Comparison of ENCODE assay signal across 13 mouse cellular contexts in genomic region chr9:70816701-70817305, GRCm38 (mm10).
DNase-seq lines count a peak whose midpoint lies in the region; ATAC-seq and TF ChIP-seq lines count a peak whose summit lies in the region.
"Had no signal": no experiment of that assay in that cellular context is flagged by ENCODE, and none has a peak within 500 bp of the region (broad histone marks: within the 10 kb centered on the region; RNA-seq: fewer than 3 reads in every experiment).

No protein-coding gene starts in this region.

- no peak overlapping the region for H3K4me3 ChIP-seq in liver, embryonic 13.5 days (replicated peaks)
- no peak overlapping the region for H3K4me3 ChIP-seq in liver, embryonic 11.5 days (ENCODE audit: low read depth, low read length)
- no peak overlapping the region for H3K4me3 ChIP-seq in ES-E14 (ENCODE audit: insufficient read depth in 1 of 2, low read depth in 1 of 2, low read length in 2 of 2, poor library complexity in 1 of 2, severe bottlenecking in 1 of 2)
- no peak overlapping the region for H3K4me3 ChIP-seq in neural tube, embryonic 15.5 days (replicated peaks)
- H3K4me3 ChIP-seq: limb, embryonic 12.5 days had no signal

- 0 out of 2 replicates have a peak overlapping the region, but pooled peaks have one; percentile 11 for H3K27ac ChIP-seq in liver, embryonic 13.5 days
- no peak overlapping the region for H3K27ac ChIP-seq in liver, embryonic 11.5 days (ENCODE audit: low read depth, low read length)
- H3K27ac ChIP-seq in ES-E14 (ENCODE audit: insufficient read depth, low read depth, low read length, poor library complexity, severe bottlenecking): 0 out of 2 replicates have a peak overlapping the region, but pooled peaks have one; percentile 33
- peak overlapping the region; percentile 54 for H3K27ac ChIP-seq in neural tube, embryonic 15.5 days (replicated peaks)
- H3K27ac ChIP-seq: limb, embryonic 12.5 days had no signal

- no peak for DNase-seq in liver, embryonic 13.5 days
- DNase-seq in liver, embryonic 11.5 days (ENCODE audit: low spot score): no peak
- peak; percentile 38 for DNase-seq in ES-E14 (ENCODE audit: low read depth, low spot score)
- DNase-seq in frontal cortex, postnatal 14 days (ENCODE audit: low spot score in 2 of 2): peak; percentile 27 to 28
- DNase-seq in adrenal gland, adult 18-20 months (ENCODE audit: low spot score in 2 of 2): no peak
- DNase-seq: adrenal gland, adult 8-10 months; cerebellum, adult 2 months; gastrocnemius, postnatal 10 days; heart, postnatal 10 days; kidney, adult 18-20 months had no signal

- WGBS in liver, embryonic 13.5 days (ENCODE audit: insufficient replicate concordance): 77% methylated on average over 14 of the region's 14 CpGs
- 77% methylated on average over 14 of the region's 14 CpGs for WGBS in liver, embryonic 11.5 days
- 44% methylated on average over 14 of the region's 14 CpGs for WGBS in neural tube, embryonic 15.5 days

- H3K4me2 ChIP-seq in liver, embryonic 13.5 days: no peak overlapping the region
- no peak overlapping the region for H3K4me2 ChIP-seq in liver, embryonic 11.5 days
- H3K4me2 ChIP-seq in neural tube, embryonic 15.5 days: no peak overlapping the region
- H3K4me2 ChIP-seq: limb, embryonic 12.5 days had no signal

- H3K4me1 ChIP-seq in liver, embryonic 13.5 days (replicated peaks): peaks cover 29% of the 10 kb centered on the region
- peaks cover 14% of the 10 kb centered on the region for H3K4me1 ChIP-seq in liver, embryonic 11.5 days (replicated peaks; ENCODE audit: control insufficient read depth, insufficient read depth, low read length)
- H3K4me1 ChIP-seq in ES-E14 (ENCODE audit: control insufficient read depth in 2 of 2, insufficient read depth in 2 of 2, low read length in 2 of 2, poor library complexity in 1 of 2): peaks cover 8 to 34% of the 10 kb centered on the region in 2 experiments; a peak in 3 of 4 replicates
- H3K4me1 ChIP-seq in neural tube, embryonic 15.5 days: peaks cover 11% of the 10 kb centered on the region

- H3K9ac ChIP-seq in liver, embryonic 13.5 days: no peak overlapping the region
- H3K9ac ChIP-seq in liver, embryonic 11.5 days (ENCODE audit: low read depth, low read length): no peak overlapping the region
- no peak overlapping the region for H3K9ac ChIP-seq in ES-E14 (ENCODE audit: insufficient read depth, low read depth, low read length, poor library complexity, severe bottlenecking)
- no peak overlapping the region for H3K9ac ChIP-seq in neural tube, embryonic 15.5 days (replicated peaks)
- H3K9ac ChIP-seq: limb, embryonic 12.5 days had no signal

- H3K27me3 ChIP-seq in liver, embryonic 13.5 days: no peaks in the 10 kb centered on the region
- no peaks in the 10 kb centered on the region for H3K27me3 ChIP-seq in liver, embryonic 11.5 days (replicated peaks; ENCODE audit: control insufficient read depth, insufficient read depth, low read length)
- no peaks in the 10 kb centered on the region for H3K27me3 ChIP-seq in neural tube, embryonic 15.5 days (replicated peaks)
- H3K27me3 ChIP-seq: limb, embryonic 12.5 days had no signal

- no peak for ATAC-seq in liver, embryonic 13.5 days (ENCODE audit: low read depth)
- ATAC-seq in liver, embryonic 11.5 days (replicated peaks; ENCODE audit: low FRiP score): no peak
- peak; percentile 67; the same call in 1 of the 2 replicates for ATAC-seq in neural tube, embryonic 15.5 days (ENCODE audit: low FRiP score)
- ATAC-seq in erythroblast, adult 5-6 weeks (replicated peaks; ENCODE audit: low FRiP score, poor library complexity, severe bottlenecking): no peak

- H3K9me3 ChIP-seq in liver, embryonic 13.5 days (replicated peaks): no peaks in the 10 kb centered on the region
- no peaks in the 10 kb centered on the region for H3K9me3 ChIP-seq in liver, embryonic 11.5 days (ENCODE audit: control insufficient read depth, low read length)
- H3K9me3 ChIP-seq in ES-E14 (ENCODE audit: control insufficient read depth, insufficient read depth, low read depth, low read length): no peaks in the 10 kb centered on the region
- no peaks in the 10 kb centered on the region for H3K9me3 ChIP-seq in neural tube, embryonic 15.5 days (replicated peaks)
- H3K9me3 ChIP-seq: limb, embryonic 12.5 days had no signal

- H3K36me3 ChIP-seq in liver, embryonic 13.5 days: no peaks in the 10 kb centered on the region
- H3K36me3 ChIP-seq in liver, embryonic 11.5 days (ENCODE audit: control insufficient read depth, insufficient read depth, low read length): no peaks in the 10 kb centered on the region
- H3K36me3 ChIP-seq in ES-E14 (ENCODE audit: control insufficient read depth, insufficient read depth, low read length, poor library complexity, severe bottlenecking): no peaks in the 10 kb centered on the region
- H3K36me3 ChIP-seq in neural tube, embryonic 15.5 days: no peaks in the 10 kb centered on the region
- H3K36me3 ChIP-seq: limb, embryonic 12.5 days had no signal

- in situ Hi-C loops in ES-E14 (cut with MboI; ENCODE audit: low sequenced_read_pairs in 2 of 2, unreplicated experiment in 2 of 2): no loop called here

TF ChIP-seq in ES-E14, 5 proteins besides CTCF, POLR2A, EP300 and RAD21:
- TF ChIP-seq HCFC1 (IDR thresholded peaks at IDR 0.05; ENCODE audit: borderline replicate concordance, insufficient read depth, low read length) (no peak), ZNF384 (IDR thresholded peaks at IDR 0.05; ENCODE audit: low read depth, low read length) (no peak), MAFK (IDR thresholded peaks at IDR 0.05; ENCODE audit: insufficient read depth, low read depth, low read length) (no peak), CHD2 (IDR thresholded peaks at IDR 0.05; ENCODE audit: low read depth, low read length) (no peak), ZC3H11A (IDR thresholded peaks at IDR 0.05; ENCODE audit: borderline replicate concordance, low read depth, low read length) (no peak)

Comparison
In these comparisons a context has a peak if more than half of its experiments do, and no peak if none do; other contexts are left out.
1. DNase-seq: peak in ES-E14 (single experiment) and frontal cortex, postnatal 14 days (2 of 2); none in liver, embryonic 13.5 days (single experiment), liver, embryonic 11.5 days (single experiment) and adrenal gland, adult 18-20 months (0 of 2).